Mouse (Mus musculus): Measurements from ENCODE around the gene Slc5a2. TPM values are rescaled to one million over a fixed set of nuclear protein-coding genes. Genes with fewer than 3 reads are reported as not detected.
A peak's percentile ranks its signal among the peaks of the same experiment; 100 is the strongest.

The Slc5a2 gene
- polyA plus RNA-seq, 1 experiment from 2014 or later = not detected

DNA sequence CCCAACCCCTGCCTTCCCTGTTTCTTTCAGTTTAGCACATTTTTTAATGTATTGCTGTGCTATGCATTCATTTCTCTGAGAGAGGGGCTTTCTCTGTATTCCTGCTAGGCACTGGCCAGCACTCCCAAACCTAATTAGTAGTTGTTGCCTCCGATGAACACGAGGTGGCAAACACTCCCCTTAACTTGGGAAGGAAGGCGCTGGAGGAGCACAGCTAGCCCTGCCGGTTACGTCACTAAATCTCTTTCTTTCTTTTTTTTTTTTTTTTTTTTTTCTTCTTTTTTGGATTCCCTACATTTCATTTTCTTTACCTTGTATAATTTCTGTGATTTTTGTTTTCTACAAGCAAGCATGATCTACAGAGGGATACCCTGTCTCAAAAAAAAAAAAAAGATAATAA lies 39.5 kb downstream of the Slc5a2 start:
- WGBS = 6% methylated on average over 5 of the region's 5 CpGs

GRCm38 (mm10) chr7:128307851-128308250 lies 42.4 kb downstream of the Slc5a2 start:
- Histone ChIP-seq H3K27me3 (0 out of 2 replicates have a peak, but pooled peaks cover 5% of the 10 kb centered on the region), H3K9ac (no peak overlapping the region), H3K36me3 (ENCODE audit: poor library complexity, severe bottlenecking) (no peaks in the 10 kb centered on the region), H3K4me2 (no peak overlapping the region), H3K9me3 (replicated peaks) (no peaks in the 10 kb centered on the region), H3K4me3 (no peak overlapping the region), H3K27ac (no peak overlapping the region), H3K4me1 (no peaks in the 10 kb centered on the region)
- no peak for ATAC-seq

More for the DNA sequence above, 39.5 kb downstream of the Slc5a2 start:
- H3K9ac ChIP-seq = no peak overlapping the region
- ATAC-seq = no peak
- 0 out of 2 replicates have a peak, but pooled peaks cover 5% of the 10 kb centered on the region for H3K27me3 ChIP-seq
- H3K9me3 ChIP-seq (replicated peaks) = no peaks in the 10 kb centered on the region
- H3K36me3 ChIP-seq (ENCODE audit: poor library complexity, severe bottlenecking) = no peaks in the 10 kb centered on the region
- H3K4me2 ChIP-seq = no peak overlapping the region
- H3K4me3 ChIP-seq = no peak overlapping the region
- no peak overlapping the region for H3K27ac ChIP-seq
- no peaks in the 10 kb centered on the region for H3K4me1 ChIP-seq

DNA sequence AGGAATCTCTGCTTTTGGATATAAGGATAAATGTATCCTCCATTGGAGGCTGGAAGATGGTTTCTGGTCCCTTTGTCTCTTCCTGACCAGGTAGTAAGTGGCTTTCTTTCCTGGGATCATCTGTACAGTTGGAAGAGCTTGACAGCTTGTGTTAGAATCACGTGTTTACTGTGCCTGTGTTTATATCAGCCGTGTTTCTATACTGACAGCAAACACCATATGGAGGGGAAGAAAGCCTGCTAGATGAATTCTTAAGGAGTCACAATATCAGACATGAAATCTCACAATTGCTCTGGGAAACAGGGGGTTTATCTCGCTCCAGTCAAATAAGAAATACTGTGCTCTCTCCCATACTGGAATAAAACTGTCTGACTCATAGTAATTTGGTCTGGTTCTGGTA lies 43.8 kb downstream of the Slc5a2 start:
- H3K4me3 ChIP-seq = no peak overlapping the region
- no peaks in the 10 kb centered on the region for H3K9me3 ChIP-seq (replicated peaks)
- H3K27ac ChIP-seq = no peak overlapping the region
- WGBS = 71% methylated on average over 3 of the region's 3 CpGs
- H3K27me3 ChIP-seq = no peaks in the 10 kb centered on the region
- ATAC-seq = peak; percentile 53; the same call in 1 of the 2 replicates
- H3K9ac ChIP-seq = no peak overlapping the region
- H3K4me2 ChIP-seq = no peak overlapping the region
- no peaks in the 10 kb centered on the region for H3K36me3 ChIP-seq (ENCODE audit: poor library complexity, severe bottlenecking)
- H3K4me1 ChIP-seq = no peaks in the 10 kb centered on the region

DNA sequence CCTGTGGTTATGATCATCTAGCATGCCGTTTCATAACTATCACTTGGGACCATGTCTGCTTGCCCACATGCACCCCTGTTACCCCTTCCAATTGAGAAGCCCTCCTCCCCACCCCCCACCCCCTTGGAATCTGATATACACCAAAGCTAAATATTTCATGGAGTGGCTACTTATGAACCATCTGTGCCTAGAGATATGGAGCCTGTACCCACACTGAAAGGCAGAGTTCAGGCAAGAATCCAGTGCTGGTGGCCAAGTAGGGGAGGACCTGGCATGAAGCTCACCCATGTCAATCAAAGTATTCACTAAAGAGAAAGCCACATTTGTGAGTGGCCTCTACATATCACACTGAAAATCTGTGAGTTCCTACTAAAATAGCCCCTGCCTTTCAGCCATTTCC lies 44.3 kb downstream of the Slc5a2 start:
- Histone ChIP-seq H3K9me3 (replicated peaks) (no peaks in the 10 kb centered on the region), H3K27ac (no peak overlapping the region; the same call in 1 of the 2 replicates), H3K27me3 (no peaks in the 10 kb centered on the region), H3K4me1 (no peaks in the 10 kb centered on the region), H3K9ac (no peak overlapping the region), H3K4me3 (no peak overlapping the region), H3K4me2 (no peak overlapping the region), H3K36me3 (ENCODE audit: poor library complexity, severe bottlenecking) (no peaks in the 10 kb centered on the region)
- whole genome bisulfite sequencing = 79% methylated on average over 1 of the region's 1 CpGs
- no peak for ATAC-seq

- Histone ChIP-seq H3K36me3 (ENCODE audit: poor library complexity, severe bottlenecking) (no peaks in the 10 kb centered on the region), H3K27ac (no peak overlapping the region), H3K27me3 (no peaks in the 10 kb centered on the region), H3K9me3 (replicated peaks) (no peaks in the 10 kb centered on the region), H3K4me1 (no peaks in the 10 kb centered on the region), H3K4me2 (no peak overlapping the region), H3K9ac (no peak overlapping the region), H3K4me3 (no peak overlapping the region)
- ATAC-seq = no peak
- WGBS = 70% methylated on average over 8 of the region's 8 CpGs
Measured at GRCm38 (mm10) chr7:128310229-128310688, 44.8 kb downstream of the Slc5a2 start.

- Histone ChIP-seq H3K27ac (no peak overlapping the region), H3K27me3 (no peaks in the 10 kb centered on the region), H3K4me2 (no peak overlapping the region), H3K9me3 (replicated peaks) (no peaks in the 10 kb centered on the region), H3K9ac (no peak overlapping the region), H3K36me3 (ENCODE audit: poor library complexity, severe bottlenecking) (no peaks in the 10 kb centered on the region), H3K4me3 (no peak overlapping the region), H3K4me1 (no peaks in the 10 kb centered on the region)
- 72% methylated on average over 3 of the region's 3 CpGs for WGBS
- no peak for ATAC-seq
Measured at GRCm38 (mm10) chr7:128311263-128311662, 45.8 kb downstream of the Slc5a2 start.

- no peak for ATAC-seq
- Histone ChIP-seq H3K36me3 (ENCODE audit: poor library complexity, severe bottlenecking) (no peaks in the 10 kb centered on the region), H3K27ac (no peak overlapping the region), H3K9ac (no peak overlapping the region), H3K4me3 (no peak overlapping the region), H3K27me3 (no peaks in the 10 kb centered on the region), H3K9me3 (replicated peaks) (no peaks in the 10 kb centered on the region), H3K4me1 (no peaks in the 10 kb centered on the region), H3K4me2 (no peak overlapping the region)
- WGBS = 81% methylated on average over 8 of the region's 8 CpGs
Measured at GRCm38 (mm10) chr7:128311811-128312210, 46.4 kb downstream of the Slc5a2 start.

DNA sequence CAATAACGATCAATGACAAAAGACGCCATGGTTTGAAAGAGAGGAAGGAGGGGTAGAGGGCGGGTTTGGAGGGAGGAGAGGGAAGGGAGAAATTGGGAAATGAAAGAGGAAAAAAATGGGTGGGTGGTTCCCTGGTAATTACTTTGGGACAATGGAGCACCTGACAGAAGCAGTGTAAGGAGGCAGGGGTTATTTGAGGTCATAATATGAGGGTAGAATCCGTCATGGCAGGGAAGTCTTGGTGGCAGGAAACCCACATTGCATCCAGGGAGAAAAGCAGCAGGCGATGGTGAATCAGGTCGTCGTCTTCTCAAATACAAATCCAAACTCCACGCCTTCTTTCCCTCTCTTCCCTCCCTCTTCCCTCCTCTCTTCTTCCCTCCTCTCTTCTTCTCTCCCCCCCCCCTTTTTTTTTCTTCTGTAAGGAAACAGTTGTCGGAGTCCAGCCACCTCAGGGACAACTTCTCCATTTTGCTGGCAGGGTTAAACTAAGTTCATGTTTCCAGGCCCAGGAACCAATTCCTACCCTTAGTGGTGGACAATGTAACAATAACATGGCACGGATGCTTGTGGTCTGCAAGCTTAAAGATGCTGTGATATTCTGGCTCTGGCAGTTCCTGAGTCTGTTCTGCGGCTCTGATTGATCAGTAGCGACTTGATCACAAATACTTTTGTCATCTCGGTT lies 47.1 kb downstream of the Slc5a2 start:
- no peak overlapping the region for H3K27ac ChIP-seq
- no peaks in the 10 kb centered on the region for H3K36me3 ChIP-seq (ENCODE audit: poor library complexity, severe bottlenecking)
- no peak overlapping the region for H3K4me3 ChIP-seq
- no peak for ATAC-seq
- 80% methylated on average over 13 of the region's 13 CpGs for WGBS
- no peaks in the 10 kb centered on the region for H3K27me3 ChIP-seq
- no peak overlapping the region for H3K9ac ChIP-seq
- no peak overlapping the region for H3K4me2 ChIP-seq
- H3K4me1 ChIP-seq = no peaks in the 10 kb centered on the region
- no peaks in the 10 kb centered on the region for H3K9me3 ChIP-seq (replicated peaks)

DNA sequence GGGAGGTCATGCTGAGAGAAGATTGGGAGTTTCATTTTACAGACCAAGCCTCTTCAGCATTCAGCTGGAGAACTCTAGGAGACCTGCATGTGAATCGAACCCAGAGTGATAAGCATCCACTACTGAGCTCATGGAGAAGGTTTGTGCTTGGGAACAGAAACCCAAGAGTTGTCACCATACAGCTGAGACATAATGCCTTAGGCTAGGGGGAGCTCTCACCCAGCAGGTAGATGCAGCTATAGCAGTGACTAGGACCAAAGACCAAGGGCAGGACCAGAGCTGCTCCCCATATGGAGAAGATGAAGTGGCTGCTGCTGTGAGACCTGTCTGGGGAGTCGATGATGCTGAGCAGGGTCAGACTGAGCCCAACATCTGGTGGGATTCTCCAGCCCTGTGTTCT lies 48.1 kb downstream of the Slc5a2 start:
- Histone ChIP-seq H3K36me3 (ENCODE audit: poor library complexity, severe bottlenecking) (no peaks in the 10 kb centered on the region), H3K27ac (no peak overlapping the region), H3K4me2 (no peak overlapping the region), H3K4me1 (no peaks in the 10 kb centered on the region), H3K27me3 (no peaks in the 10 kb centered on the region), H3K9me3 (replicated peaks) (no peaks in the 10 kb centered on the region), H3K4me3 (no peak overlapping the region), H3K9ac (no peak overlapping the region)
- ATAC-seq = no peak
- WGBS = 83% methylated on average over 2 of the region's 2 CpGs

DNA sequence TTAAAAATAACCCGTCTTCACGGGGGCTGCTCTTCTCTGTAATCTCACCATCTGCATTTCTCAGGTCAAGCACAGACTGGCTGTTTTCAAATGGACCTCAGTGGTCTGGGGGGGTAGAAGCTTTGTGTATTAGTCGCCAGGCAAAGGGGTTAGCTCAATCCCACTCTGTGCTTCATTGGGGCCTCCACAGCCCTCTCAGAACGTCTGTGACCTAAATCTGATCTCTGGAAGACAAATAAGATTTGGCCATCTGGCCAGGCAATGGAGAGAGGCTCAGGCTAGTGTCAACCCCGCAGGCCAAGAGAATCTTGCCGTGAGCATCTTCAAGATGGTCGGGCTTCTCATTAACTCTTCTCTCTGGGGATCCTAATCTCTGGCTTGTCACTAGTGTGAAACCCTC lies 49.0 kb downstream of the Slc5a2 start:
- Histone ChIP-seq H3K4me2 (no peak overlapping the region), H3K4me1 (no peaks in the 10 kb centered on the region), H3K27ac (no peak overlapping the region), H3K4me3 (no peak overlapping the region), H3K9me3 (replicated peaks) (no peaks in the 10 kb centered on the region), H3K9ac (no peak overlapping the region), H3K36me3 (ENCODE audit: poor library complexity, severe bottlenecking) (no peaks in the 10 kb centered on the region), H3K27me3 (no peaks in the 10 kb centered on the region)
- no peak for ATAC-seq
- 83% methylated on average over 7 of the region's 7 CpGs for WGBS

- no peak overlapping the region for H3K27ac ChIP-seq
- H3K4me1 ChIP-seq = no peaks in the 10 kb centered on the region
- 50% methylated on average over 4 of the region's 4 CpGs for WGBS
- H3K27me3 ChIP-seq = no peaks in the 10 kb centered on the region
- no peak overlapping the region for H3K4me2 ChIP-seq
- H3K9me3 ChIP-seq (replicated peaks) = no peaks in the 10 kb centered on the region
- H3K4me3 ChIP-seq = no peak overlapping the region
- H3K36me3 ChIP-seq (ENCODE audit: poor library complexity, severe bottlenecking) = no peaks in the 10 kb centered on the region
- ATAC-seq = no peak
- no peak overlapping the region for H3K9ac ChIP-seq
Measured at GRCm38 (mm10) chr7:128317011-128317410, 51.6 kb downstream of the Slc5a2 start.

DNA sequence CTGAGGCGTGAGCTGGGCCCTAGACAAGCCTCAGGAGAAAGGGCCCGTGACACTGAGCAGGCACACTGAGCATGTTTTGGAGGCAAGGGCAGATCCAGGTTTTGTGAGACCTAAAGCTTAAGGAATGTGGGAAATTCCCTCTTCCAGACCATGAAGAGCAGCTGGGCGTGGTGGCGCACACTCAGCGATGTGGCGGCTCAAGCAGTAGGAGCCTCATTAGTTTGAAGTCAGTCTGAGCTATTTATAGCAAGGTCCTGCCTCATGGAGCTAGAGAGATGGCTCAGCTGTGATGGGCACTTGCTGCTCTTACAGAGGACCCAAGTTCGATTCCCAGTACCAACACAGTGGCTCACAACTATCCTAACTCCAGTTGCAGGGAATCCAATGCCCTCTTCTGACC lies 53.7 kb downstream of the Slc5a2 start:
- H3K9me3 ChIP-seq (replicated peaks) = no peaks in the 10 kb centered on the region
- no peaks in the 10 kb centered on the region for H3K27me3 ChIP-seq
- no peak overlapping the region for H3K4me3 ChIP-seq
- no peaks in the 10 kb centered on the region for H3K36me3 ChIP-seq (ENCODE audit: poor library complexity, severe bottlenecking)
- no peak overlapping the region for H3K27ac ChIP-seq
- whole genome bisulfite sequencing = 90% methylated on average over 7 of the region's 7 CpGs
- H3K4me1 ChIP-seq = no peaks in the 10 kb centered on the region
- no peak overlapping the region for H3K9ac ChIP-seq
- no peak for ATAC-seq
- no peak overlapping the region for H3K4me2 ChIP-seq

DNA sequence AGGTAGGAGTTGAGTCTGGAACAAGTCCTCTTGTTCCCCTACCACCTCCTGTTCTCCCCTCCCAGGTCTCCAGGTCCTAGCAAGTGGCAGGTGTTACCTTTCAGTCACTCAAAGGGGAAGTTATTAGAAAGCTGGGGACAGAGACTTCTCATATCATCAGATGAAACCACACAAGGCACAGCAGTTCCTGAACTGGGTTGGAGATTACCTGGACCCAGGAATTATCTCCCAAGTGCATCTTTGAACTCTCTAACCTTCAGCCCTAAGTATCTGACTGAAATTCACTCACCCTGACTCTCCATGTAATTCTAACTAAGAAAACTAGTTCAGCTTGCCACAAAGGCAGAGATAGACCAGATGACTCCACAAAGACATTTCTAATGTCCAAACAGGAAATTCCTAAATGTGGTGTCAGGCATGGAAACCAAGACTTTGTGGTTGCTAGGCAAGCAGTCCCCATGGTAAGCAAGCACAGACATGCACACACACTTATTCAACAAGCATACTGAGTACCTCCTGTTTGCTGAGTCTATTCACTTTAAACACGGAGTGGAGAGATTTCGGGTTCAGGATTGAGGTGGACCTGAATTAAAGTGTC lies 54.9 kb downstream of the Slc5a2 start:
- 87% methylated on average over 2 of the region's 2 CpGs for WGBS

More for the DNA sequence above, 54.9 kb downstream of the Slc5a2 start:
- Histone ChIP-seq H3K4me3 (no peak overlapping the region), H3K9ac (no peak overlapping the region), H3K9me3 (replicated peaks) (no peaks in the 10 kb centered on the region), H3K36me3 (ENCODE audit: poor library complexity, severe bottlenecking) (no peaks in the 10 kb centered on the region), H3K27me3 (no peaks in the 10 kb centered on the region), H3K27ac (no peak overlapping the region), H3K4me1 (no peaks in the 10 kb centered on the region), H3K4me2 (no peak overlapping the region)
- no peak for ATAC-seq

Measured in forebrain, embryonic 13.5 days (tissue).